Mouse (Mus musculus): ENCODE results near the gene Blvra. TPM values are rescaled to one million over a fixed set of nuclear protein-coding genes. Genes with fewer than 3 reads are reported as not detected.
A peak's percentile ranks its signal among the peaks of the same experiment; 100 is the strongest.
"Not testable (repeated sequence)": the region's sequence is repeated elsewhere in the genome, so short reads cannot be mapped to it uniquely, and the experiment has no call there.

Gene Blvra
- 100 to 1,000 TPM; 115 to 117 TPM for polyA plus RNA-seq (2017; shearing (Covaris generic))

DNA sequence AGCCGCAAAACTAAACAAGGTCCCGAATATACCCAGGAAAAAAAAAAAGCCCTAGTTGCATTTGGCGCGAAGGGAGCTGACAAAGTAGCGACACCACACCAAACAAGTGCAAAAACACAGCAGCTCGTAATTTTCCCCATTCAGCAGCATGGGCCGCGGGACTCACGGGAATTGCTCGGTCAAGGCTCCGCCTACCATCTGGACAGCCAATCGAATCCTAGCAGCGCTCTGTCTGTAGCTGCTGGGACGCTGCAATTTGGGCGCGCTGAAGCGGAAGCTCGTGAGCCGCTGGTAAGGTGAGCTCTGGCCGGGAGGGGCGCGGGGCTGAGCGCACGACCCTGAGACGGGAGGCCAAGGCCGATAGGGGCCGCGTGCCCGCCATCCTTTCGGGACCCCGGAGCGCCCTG is at the start of gene Blvra:
TSS of gene Blvra (plus strand) at position 231 of the 407 bp plus-strand sequence.
- peak; percentile 100 for ATAC-seq

DNA sequence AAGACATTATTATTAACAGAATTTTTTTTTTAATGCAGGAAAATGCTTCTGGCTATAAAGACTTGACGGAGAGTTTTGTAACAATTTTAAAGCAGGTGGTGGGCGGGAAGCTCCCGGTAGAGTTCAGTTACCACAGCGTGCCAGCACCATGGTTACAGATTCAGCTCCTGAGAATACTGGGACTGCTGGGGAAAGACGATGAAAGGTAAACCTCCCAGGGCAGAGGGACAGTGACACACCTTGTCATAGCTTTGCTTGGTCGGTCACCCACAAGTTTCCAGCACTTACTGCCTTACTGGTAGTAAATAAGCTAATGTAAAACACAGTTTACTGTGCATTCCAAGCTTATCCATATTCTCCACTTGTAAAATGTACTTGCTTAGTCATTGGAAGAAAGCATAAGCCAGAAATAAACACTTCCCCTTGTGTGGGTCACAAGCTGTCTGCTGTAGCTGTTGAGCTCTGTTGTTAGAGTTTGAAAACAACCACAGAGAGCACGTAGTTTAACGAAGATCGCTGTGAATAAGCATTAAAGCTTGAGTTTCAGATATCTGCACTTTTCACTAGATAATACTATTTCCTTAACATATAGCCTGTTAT is 35.4 kb upstream of the Blvra start:
- no peak for ATAC-seq

DNA sequence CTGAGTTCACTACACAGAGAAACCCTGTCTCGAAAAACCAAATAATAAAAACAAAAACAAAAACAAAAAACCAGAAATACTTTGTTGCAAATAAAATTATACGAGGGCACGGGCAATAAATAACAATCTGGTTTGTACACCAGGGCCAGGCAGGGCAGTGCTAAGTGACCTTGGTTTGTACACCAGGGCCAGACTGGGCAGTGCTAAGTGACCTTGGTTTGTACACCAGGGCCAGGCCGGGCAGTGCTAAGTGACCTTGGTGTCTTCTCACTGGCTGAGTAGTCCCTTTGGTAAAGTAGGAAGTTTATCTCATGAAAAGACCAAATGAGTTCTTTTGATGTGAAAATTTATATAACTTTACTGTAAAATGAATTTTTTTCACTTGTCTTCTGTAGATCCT is 33.2 kb upstream of the Blvra start:
- ATAC-seq, result no peak

DNA sequence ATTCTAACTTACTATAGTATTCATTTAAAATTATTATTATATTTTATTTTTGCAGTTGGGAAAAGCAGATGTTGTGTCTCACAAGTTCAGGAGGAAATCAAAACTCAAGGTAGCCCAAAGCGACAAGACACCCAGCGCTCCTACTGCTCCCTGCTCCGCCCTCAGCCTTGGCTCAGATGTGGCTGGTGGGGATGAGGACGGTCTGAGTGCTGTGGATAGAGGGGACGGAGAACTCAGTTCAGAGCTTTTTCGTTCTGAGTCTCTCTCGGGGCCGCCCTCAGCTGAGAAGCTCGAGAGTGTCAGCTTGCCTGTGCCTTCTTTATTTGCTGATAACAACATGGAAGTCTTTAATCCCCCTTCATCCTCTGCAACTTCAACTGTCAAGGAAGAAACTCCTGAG is 9.0 kb upstream of the Blvra start:
- ATAC-seq, result no peak

DNA sequence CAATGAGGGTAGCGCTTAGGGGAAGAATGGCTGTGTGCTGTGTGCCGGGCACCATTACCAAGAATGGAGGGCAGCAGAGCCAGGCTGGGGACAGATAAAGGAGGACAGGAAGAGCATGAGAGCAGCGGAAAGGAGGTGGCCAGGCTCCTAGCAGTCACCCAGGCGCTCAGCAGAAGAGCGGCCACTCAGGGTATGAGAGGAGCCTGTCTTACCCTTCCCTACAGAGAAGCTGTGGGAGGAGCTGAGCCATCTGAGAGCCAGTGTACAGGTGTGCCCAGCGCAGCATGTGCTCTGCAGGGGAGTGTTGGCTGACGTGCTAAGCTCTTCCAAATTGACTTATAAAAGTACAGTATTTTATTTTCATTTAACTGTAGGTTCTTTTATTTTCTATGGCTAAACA is 1.7 kb upstream of the Blvra start:
- no peak for ATAC-seq

DNA sequence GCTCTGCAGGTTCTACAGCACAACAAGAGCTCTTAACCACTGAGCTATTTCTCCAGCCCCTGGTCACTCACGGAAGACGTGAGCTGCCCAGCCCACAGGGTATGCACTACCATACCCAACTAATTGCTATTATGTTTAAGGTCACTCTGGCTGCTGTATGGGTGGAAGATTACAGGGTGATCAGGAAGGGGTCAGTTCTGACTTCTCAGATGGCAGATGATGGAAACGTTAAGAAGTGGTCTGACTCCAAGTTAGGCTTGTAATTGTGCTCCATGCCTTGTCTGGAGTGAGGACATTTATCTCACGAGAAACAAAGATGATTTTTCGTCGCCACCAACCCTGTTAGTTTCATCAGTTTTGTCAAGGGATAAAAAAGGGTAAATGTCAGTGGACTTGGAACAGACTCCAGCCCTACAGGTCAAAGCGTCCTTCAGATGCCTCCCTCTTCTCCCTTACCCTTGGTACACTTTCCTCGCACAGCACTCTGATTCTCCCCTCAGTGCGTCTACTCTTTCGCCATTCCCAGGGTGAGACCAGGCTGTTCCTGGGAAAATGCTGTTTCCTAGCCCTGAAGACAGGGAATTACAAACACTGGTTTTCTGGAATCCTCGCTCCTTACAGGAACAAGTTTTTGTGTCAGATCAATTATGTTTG is 557 bp upstream of the Blvra start:
- no peak for ATAC-seq

DNA sequence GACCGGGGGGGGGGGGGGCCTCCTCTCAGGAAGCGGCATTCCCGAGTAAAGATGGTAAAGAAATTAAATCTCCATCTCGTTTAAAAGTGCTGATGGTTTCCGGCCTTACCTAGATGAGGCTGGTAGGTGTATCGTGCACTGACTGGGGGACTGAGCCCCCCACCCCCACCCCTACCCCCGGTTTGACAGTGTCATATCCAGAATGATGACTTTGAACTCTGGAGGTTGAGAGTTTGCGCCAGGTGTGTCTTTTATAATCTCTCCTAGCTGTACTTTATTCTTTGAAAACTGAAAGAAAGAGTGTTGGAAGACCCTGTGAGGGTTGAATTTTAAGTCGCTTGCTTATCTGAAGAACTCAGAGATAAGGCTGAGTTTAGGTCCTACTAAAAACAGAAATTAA is 414 bp downstream of the Blvra start:
- no peak for ATAC-seq

DNA sequence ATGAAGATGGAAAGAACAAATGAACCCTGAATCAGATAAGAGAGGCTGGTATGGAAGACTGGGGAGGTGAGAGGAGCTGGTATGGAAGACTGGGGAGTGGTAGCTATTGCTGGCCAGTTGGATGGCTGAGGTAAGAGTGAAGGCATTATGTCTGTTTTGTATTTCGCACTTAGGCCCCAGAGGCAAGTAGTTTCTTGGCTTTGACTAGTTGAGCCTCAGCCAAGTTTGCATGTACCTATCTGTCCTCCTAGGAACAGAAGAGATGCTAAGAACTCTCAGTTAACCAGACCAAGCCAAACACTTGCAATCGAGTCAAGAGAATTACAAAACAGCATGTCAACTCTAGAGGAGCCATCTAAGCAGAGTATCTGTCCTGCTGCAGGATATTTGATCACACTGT is 3.7 kb downstream of the Blvra start:
- no peak for ATAC-seq

DNA sequence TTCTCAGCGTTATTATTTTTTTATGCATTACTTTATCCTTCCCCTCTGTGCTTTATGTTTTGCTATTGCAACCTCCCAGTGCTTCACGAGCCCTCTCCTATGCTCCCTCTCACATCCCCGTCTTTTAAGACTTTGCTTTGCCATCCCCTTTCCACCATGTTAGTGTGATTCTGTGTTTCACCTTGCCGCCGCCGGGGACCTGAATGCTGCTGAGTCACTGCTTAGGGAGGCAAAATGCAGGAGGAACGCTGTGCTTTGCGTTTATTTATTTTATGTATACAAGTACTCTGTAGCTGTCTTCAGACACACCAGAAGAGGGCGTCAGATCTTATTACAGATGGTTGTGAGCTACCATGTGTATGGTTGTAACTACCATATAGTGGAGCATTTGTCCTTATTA is 7.1 kb downstream of the Blvra start:
- no peak for ATAC-seq

DNA sequence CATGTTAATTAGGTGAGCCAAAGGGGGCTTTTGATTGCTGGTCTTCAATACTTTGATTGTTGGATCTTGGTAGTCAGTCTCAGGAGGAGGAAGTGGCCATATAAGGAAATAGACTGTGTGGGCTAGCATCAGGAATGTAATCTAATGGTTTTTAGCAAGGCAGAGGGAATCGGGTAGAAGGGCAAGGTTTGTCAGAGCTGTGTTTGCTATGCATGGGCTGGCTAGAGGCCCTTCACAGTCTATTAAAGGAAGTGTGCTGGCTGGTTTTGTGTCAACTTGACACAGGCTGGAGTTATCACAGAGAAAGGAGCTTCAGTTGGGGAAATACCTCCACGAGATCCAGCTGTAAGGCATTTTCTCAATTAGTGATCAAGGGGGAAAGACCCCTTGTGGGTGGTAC is 8.6 kb downstream of the Blvra start:
- ATAC-seq, result not testable (repeated sequence)

DNA sequence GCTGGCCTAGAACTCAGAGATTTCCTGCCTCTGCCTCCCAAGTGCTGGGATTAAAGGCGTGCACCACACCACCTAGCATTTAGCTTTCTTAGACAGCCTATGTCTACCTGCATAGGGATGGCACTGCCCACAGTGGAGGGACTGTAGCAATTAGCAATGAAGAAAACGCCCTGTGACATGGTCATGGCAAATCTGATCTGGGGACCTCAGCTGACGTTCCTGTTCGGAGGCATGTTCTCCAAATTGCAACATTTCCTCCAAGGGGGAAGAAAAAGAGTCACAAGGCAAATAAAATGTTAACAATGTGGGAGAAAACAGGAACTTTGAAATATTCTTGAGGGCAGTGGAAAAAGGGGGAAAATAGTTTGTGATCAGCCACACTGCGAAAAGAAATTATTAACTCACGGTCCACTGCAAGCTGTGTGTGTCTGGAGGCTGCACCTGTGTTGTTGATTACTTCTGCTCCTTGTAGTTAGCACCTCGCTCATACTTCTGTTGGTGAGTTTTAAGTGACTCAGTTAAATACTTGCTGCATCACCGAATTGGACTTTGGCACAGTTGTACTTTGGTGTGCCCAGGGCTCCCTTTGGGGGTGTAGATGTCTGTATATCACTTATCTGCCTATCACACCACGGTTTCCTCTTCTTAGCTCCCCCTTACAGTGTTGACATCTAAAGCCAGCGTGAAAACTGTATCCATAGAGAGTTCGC is 9.6 kb downstream of the Blvra start:
- ATAC-seq, result no peak

DNA sequence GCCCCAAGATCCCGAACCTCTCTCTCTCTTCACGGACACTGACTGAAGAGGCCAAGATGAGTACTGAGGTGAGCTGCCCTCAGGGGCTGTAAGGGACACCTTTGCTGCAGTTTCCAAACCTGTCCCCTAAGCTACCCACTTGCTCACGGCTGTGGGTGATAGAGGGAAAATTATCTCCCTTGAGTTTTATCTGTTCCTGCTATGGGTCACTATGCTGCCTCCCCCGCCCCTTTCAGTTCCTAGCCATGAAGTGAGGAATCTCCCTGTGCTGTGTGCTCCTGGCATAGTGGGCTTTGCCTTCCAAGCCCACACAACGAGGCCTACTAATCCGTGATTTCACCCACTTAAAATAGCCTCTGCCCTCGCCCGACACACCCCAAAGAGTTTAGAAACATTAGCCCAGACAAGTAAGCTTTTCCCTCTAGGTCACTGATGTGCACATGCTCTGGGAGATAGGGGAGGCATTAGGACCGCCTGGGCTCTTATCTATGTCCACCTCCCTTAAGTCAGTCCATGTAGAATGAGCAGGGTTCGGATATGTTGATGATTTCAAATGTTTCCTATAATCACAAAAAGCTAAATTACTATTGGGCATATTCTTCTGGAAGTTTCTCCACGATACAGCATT is 10.2 kb downstream of the Blvra start:
- ATAC-seq, result no peak

DNA sequence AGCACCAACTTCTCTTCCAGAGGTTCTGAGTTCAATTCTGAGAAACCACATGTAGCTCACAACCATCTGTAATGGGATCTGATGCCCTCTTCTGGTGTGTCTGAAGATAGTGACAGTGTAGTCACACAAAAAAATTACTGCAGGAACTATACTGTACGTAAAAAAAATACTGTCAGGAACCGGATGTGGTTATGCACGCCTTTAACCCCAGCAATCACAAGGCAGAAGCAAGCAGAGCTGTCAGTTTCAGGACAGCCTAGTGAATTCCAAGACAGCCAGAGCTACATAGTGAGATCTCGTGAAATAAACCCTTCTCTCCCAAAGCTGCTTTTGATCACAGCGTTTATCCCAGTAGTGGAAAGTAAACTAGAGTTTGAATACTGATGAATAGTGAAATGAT is 15.8 kb downstream of the Blvra start:
- ATAC-seq, result peak; percentile 98

DNA sequence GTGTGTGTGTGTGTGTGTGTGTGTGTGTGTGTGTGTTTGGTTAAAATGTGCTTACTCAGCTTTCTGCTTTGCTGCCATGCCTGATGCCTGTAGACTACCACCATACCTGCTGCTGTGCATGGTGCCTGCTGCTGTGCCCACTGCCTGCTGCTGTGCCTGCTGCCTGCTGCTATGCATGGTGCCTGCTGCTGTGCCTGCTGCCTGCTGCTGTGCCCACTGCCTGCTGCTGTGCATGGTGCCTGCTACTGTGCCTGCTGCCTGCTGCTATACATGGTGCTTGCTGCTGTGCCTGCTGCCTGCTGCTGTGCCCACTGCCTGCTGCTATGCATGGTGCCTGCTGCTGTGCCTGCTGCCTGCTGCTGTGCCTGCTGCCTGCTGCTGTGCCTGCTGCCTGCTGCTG is 19.7 kb downstream of the Blvra start:
- ATAC-seq, result not testable (repeated sequence)

DNA sequence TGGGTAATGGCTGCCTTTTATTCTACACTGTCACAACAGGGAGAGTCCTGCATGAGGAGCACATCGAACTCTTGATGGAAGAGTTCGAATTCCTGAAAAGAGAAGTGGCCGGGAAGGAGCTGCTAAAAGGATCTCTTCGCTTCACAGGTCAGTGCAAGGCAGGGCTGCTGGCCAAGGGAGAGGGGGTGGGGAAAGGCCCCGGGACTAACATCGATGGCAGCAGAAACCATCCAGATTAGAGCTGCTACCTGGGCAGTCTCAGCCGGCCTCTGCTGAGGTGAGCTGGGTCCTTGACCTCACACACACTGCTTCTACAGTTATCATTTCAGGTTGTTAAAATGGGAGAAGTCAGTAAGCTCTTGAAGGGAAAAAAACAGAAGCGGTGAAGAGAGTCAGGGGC is 21.5 kb downstream of the Blvra start:
- ATAC-seq, result no peak

DNA sequence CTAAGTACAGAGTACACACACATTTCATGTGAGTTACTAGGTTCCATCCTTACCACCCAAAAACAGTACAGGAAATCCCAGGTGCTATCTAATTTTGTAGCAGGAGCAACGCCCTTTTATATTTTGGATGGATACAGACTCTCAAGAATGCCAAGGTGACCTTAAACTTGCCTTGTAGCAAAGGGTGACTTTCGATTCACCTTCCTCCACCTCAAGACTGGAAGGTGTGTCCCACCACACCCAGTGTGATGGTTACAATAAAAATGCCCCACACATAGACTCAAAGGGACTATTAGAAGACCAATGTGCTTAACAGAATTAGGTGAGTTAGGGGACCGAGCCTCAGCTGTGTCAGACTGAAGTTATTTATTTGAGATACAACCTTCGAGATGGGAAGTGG is 38.5 kb downstream of the Blvra start:
- no peak for ATAC-seq

DNA sequence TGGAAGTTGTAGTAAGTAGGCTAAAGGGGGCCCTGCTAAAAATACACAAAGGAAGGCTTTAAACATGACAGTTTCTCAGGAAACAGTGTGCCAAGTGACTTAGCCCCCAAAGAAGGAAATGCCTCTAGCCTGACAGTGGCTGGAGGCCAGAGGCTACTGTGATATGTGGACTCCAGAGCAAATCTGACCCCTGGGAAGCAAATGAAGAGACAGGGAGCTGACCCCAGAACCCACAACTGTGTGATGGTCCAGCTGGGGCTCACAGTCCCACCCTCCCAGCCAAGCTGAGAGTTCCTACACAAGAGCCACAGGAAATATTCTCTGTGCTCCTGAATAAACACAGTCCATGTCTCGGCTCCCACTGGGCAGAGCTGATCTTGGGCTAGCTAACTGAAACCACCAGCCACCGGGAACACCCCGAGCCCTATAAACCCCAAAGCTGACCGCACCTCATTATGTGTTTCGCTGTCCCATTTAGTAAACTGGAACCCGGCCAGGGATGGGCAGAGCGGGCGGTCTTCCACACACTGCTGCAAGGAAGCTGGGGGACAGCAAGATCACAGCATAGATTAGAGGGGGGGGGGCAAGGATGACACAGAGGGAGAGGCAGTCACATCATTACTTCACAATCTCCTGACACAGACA is 51.2 kb downstream of the Blvra start:
- no peak for ATAC-seq

DNA sequence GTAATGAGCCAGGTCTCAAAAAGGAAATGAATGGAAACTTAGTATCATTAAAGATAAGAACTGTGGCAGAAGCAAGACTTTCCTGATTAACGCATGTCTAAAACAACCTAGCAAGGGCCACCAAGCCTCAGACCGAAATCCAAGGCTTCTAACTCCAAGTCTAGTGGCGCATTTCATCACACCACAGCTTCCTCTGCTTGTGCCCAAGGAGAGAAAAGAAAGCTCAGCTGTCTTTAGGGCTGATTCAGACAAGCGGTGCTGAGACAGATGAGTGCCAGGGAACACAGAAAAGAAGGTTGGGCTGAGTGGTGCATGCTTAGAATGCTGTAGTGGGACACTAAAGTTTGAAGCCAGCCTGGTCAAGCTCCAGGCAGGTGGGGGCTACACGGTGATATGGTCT is 58.5 kb downstream of the Blvra start:
- ATAC-seq, result no peak

DNA sequence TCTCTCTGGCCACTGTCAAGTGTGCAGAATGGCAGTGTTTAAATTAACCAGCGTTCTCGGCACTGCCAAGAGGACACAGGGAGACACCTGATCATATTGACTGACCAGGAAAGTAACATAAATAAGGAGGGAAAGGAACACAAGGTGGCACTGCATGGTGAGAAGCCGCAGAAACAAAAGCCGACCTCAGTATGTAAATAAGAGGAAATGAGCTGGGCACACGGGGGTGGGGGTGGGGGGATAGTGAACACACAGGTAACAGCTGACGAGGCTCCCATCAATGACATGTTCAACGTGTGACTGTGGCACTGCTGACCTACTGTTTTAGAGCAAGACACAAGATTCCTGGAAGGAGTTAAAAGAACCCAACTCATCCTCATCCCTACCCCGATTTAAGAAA is 60.9 kb downstream of the Blvra start:
- peak; percentile 14 for ATAC-seq

DNA sequence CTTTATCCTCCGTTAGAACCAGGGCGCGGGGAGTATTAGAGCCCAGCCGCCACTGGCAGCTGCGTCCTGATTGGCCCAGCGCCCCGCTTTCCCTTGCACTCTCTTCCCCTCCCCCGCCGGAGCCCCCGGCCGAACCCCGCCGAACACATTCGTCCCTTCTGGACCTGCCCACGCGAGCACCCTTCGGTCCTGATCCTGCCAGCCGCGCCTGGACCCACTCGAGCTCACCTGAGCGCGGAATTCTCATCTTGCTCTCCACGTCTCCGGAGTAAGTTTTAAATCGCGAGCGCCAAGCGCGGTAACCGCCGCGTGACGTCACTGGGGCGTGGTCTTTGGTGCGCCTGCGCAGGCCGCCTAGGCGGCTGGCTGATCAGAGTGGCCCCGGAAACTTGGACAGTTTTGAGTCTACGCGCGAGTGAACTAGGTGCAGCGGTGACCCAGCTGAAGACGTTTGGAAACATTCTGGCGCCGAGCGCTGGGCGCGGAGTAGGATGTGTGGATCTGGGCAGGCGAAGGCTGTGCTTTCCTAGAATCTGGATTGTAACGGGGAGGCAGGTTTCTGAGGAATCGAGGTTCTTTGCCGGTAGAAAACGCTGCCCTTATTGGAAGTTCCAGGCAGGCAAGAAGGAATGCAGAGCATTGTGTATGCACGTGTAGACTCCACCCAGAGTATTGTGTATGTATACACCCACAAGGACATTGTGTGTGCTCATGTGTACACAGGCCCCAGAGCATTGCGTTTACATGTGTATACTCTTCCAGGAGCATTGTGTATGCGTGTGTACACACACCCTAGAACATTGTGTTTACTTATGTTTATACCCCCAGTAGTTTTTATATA is 63.4 kb downstream of the Blvra start, which contains the start of gene Ncaph:
TSS of gene Ncaph (minus strand) at position 334 of the 841 bp plus-strand sequence.
- peak; percentile 91 for ATAC-seq

DNA sequence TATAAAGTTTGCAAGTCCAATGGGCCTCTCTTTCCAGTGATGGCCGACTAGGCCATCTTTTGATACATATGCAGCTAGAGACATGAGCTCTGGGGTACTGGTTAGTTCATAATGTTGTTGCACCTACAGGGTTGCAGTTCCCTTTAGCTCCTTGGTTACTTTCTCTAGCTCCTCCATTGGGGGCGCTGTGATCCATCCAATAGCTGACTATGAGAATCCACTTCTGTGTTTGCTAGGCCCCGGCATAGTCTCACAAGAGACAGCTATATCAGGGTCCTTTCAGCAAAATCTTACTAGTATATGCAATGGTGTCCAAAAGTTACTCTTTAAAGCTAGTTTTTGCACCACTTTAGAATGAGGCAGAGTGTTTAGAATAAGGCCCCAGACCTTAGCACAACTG is 64.8 kb downstream of the Blvra start:
- not testable (repeated sequence) for ATAC-seq

DNA sequence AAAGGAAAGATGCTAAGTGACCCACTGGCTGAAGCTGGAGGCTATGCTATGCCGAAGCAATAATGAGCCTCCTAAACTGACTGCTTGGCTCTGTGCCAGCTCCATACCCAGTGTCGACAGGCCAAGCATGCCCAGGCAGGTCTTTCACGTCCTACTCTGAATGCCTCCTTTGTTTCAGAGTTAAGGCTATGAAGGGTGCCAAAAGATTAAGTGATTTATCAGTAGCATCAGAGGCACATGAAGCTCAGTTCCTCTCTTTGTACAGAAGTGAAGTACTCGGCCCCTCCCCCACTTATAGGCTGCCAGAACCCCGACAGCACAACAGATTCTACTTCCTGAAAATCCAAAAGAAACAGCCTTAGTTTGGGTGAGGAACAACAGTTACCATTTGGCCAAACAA is 66.5 kb downstream of the Blvra start:
- ATAC-seq, result no peak
